8 mouse cellular contexts compared by ENCODE assay signal in the genomic region with DNA sequence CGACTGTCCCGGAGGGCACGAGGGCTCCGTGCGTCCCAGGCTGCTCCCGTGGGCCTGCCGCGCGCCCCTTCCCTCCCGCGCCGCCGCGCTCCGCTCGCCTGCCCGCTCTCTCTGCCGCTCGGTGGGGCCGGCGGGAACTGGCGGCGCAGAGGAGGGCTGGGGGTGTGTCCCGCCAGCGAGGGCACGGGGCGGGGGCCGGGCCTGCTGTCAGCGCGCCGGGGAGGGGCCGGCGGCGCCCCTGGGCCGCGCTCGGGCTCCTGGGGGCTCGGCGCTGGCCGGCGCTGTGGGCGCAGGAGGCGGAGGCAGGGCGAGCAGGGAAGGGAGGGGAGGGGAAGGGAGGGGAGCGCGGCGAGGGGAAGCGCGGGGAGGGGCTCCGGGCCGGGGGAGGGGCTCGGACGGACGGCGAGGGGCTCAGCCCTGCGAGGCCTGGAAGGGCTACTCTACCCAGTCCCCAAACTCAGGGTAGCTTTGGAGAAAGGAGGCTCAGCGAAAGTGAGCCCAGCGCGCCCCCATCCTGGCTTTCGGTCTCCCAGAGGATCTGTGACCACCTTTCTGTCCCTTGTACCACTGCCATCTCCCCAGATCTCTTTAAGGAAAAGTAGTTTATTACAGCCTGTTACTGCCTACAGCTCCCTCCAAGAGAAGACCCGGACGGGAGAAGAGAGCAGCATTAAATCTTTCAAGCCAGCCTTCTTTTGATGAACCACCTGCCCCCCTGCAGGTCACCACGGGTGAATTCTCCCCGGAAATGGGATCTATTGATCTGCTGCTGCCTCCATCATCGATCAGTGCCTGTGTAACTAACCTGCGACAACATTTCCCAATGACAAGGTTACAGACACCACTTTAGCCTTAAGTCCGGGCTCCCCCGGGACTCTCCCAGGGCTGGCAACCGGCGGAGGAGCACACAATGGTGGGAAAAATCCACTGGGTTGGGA. TPM values are rescaled to one million over a fixed set of nuclear protein-coding genes. Genes with fewer than 3 reads are reported as not detected.
DNase-seq lines count a peak whose midpoint lies in the region; ATAC-seq and TF ChIP-seq lines count a peak whose summit lies in the region.

A gene (minus strand): TSS at position 98 of the 938 bp plus-strand sequence.

- H3K4me3 ChIP-seq in layer of hippocampus, adult 2 months: peak within 1 kb of the TSS; percentile 77
- H3K4me3 ChIP-seq in bone marrow macrophage, adult 2 months (ENCODE audit: insufficient read depth, low read length): peak within 1 kb of the TSS; percentile 90
- H3K4me3 ChIP-seq in hindbrain, postnatal 0 days (ENCODE audit: low read length): peak within 1 kb of the TSS; percentile 63
- peak within 1 kb of the TSS; percentile 98 for H3K4me3 ChIP-seq in myocyte

- H3ac ChIP-seq in myocyte (ENCODE audit: control insufficient read depth, insufficient read length): peak within 1 kb of the TSS; percentile 82

- peaks cover 17% of the 10 kb centered on the region for H3K4me1 ChIP-seq in bone marrow macrophage, adult 2 months (ENCODE audit: control insufficient read depth, insufficient read depth, low read length)
- H3K4me1 ChIP-seq in hindbrain, postnatal 0 days (ENCODE audit: insufficient read depth, low read length): peaks cover 8% of the 10 kb centered on the region; the same call in 1 of the 2 replicates

- H3K36me3 ChIP-seq in hindbrain, postnatal 0 days (ENCODE audit: insufficient read depth, low read length): no peaks in the 10 kb centered on the region
- H3K36me3 ChIP-seq in myocyte (ENCODE audit: control insufficient read depth, insufficient read depth): no peaks in the 10 kb centered on the region

- peak within 1 kb of the TSS; percentile 44; the same call in 1 of the 2 replicates for H3K27ac ChIP-seq in layer of hippocampus, adult 2 months
- no peak within 1 kb of the TSS for H3K27ac ChIP-seq in bone marrow macrophage, adult 2 months (ENCODE audit: insufficient read depth, low read depth, low read length)
- peak within 1 kb of the TSS; percentile 66; the same call in 1 of the 2 replicates for H3K27ac ChIP-seq in hindbrain, postnatal 0 days

- no peaks in the 10 kb centered on the region for H3K9me3 ChIP-seq in hindbrain, postnatal 0 days (ENCODE audit: low read length)

- H3K27me3 ChIP-seq in hindbrain, postnatal 0 days (ENCODE audit: insufficient read depth, low read length): no peaks in the 10 kb centered on the region
- H3K27me3 ChIP-seq in myocyte (ENCODE audit: control insufficient read depth, insufficient read depth, insufficient read length): no peaks in the 10 kb centered on the region

- H3K79me2 ChIP-seq in myocyte (ENCODE audit: control insufficient read depth, insufficient read depth): peaks cover 38% of the 10 kb centered on the region

- no peak for TF ChIP-seq POLR2A in bone marrow macrophage, adult 2 months (IDR thresholded peaks at IDR 0.05; ENCODE audit: borderline replicate concordance, low read depth, low read length)
- TF ChIP-seq POLR2A in myocyte (IDR thresholded peaks at IDR 0.05; ENCODE audit: insufficient read length, low read depth): peak; percentile 82

- under 1% methylated on average over 56 of the region's 70 CpGs for WGBS in hindbrain, postnatal 0 days

- H3K9ac ChIP-seq in hindbrain, postnatal 0 days (replicated peaks; ENCODE audit: low read length): peak within 1 kb of the TSS; percentile 68

- peak; percentile 85 for ATAC-seq in hindbrain, postnatal 0 days

- TF ChIP-seq CTCF in layer of hippocampus, adult 2 months (conservative IDR thresholded peaks at IDR 0.05): no peak
- peak; percentile 22; the same call in 1 of the 2 replicates for TF ChIP-seq CTCF in bone marrow macrophage, adult 2 months (IDR thresholded peaks at IDR 0.05; ENCODE audit: low read depth, low read length)
- no peak for TF ChIP-seq CTCF in hindbrain, postnatal 0 days (IDR thresholded peaks at IDR 0.05; ENCODE audit: low read depth)

- H3K4me2 ChIP-seq in hindbrain, postnatal 0 days (ENCODE audit: low read depth, low read length): peak within 1 kb of the TSS; percentile 75
- H3K4me2 ChIP-seq in myocyte (ENCODE audit: low read depth): peak within 1 kb of the TSS; percentile 98

- no peak for DNase-seq in layer of hippocampus, adult 2 months (ENCODE audit: low spot score in 2 of 2)
- no peak for DNase-seq in layer of hippocampus, adult 9-11 months
- DNase-seq in gastrocnemius, postnatal 25 days: peak; percentile 75
- peak; percentile 68 for DNase-seq in hindbrain, postnatal 0 days (ENCODE audit: low spot score)
- DNase-seq in liver: peak; percentile 78
- DNase-seq in yolk sac, embryonic 10.5 days (ENCODE audit: low spot score): peak; percentile 87

TF ChIP-seq in myocyte, 11 proteins besides CTCF, POLR2A, EP300 and RAD21:
- TF ChIP-seq MYOD1 (IDR thresholded peaks at IDR 0.05; ENCODE audit: control insufficient read depth in 1 of 3, insufficient read length in 2 of 3, low read depth in 2 of 3) (peak in 1 of 3 experiments; percentile 26), CEBPB (IDR thresholded peaks at IDR 0.05; ENCODE audit: insufficient read depth, poor library complexity, severe bottlenecking) (no peak), USF1 (IDR thresholded peaks at IDR 0.05; ENCODE audit: low read depth) (no peak), MAX (IDR thresholded peaks at IDR 0.05; ENCODE audit: low read depth) (no peak), TCF3 (IDR thresholded peaks at IDR 0.05; ENCODE audit: insufficient read length, low read depth) (no peak), MYOG (IDR thresholded peaks at IDR 0.05; ENCODE audit: control insufficient read depth in 1 of 3, insufficient read depth in 1 of 3, insufficient read length in 2 of 3, low read depth in 2 of 3) (no peak), SRF (IDR thresholded peaks at IDR 0.05; ENCODE audit: control insufficient read depth, insufficient read length, low read depth) (no peak), POLR2AphosphoS2 (IDR thresholded peaks at IDR 0.05; ENCODE audit: insufficient read length, low read depth) (peak; percentile 43), REST (IDR thresholded peaks at IDR 0.05; ENCODE audit: insufficient read depth, insufficient read length) (no peak), TCF12 (IDR thresholded peaks at IDR 0.05; ENCODE audit: insufficient read depth, poor library complexity, severe bottlenecking) (no peak), E2F4 (IDR thresholded peaks at IDR 0.05; ENCODE audit: insufficient read depth) (no peak)

RNA-seq across cellular contexts. Expression of the gene that starts here (rescaled TPM):
- total RNA-seq in layer of hippocampus, adult 2 months (2021): 10 to 100 TPM; 33.0 to 35.4 TPM
- polyA plus RNA-seq in bone marrow macrophage, adult 2 months (2012; ENCODE audit: insufficient read depth, insufficient read length, missing spikeins): 10.1 and 12.7 TPM in 2 replicates
- total RNA-seq in gastrocnemius, postnatal 25 days (2021): 10 to 100 TPM; 37.8 to 46.3 TPM
- total RNA-seq in hindbrain, postnatal 0 days (2014; rRNA removed): 21.9 and 25.5 TPM in 2 replicates
- polyA plus RNA-seq in hindbrain, postnatal 0 days (2015; fragmentation: Nextera tagmentation; extraction: Ambion mirVana): 1.4 and 1.8 TPM in 2 replicates
- polyA plus RNA-seq in myocyte (2012; fragmentation: generic; extraction: Trizol): 59.5 TPM

Comparison
In these comparisons a context has a peak if more than half of its experiments do, and no peak if none do; other contexts are left out.
1. DNase-seq: peak in gastrocnemius, postnatal 25 days (single experiment), hindbrain, postnatal 0 days (single experiment), liver (single experiment) and yolk sac, embryonic 10.5 days (single experiment); none in layer of hippocampus, adult 2 months (0 of 2) and layer of hippocampus, adult 9-11 months (single experiment).
2. Peak in every context shown above with its lines, with median percentiles within 50 percentile points of each other: H3K4me3 ChIP-seq.